Mouse (Mus musculus) cerebellum, adult 2 months (tissue): ENCODE measurements around the gene Dstyk. TPM values are rescaled to one million over a fixed set of nuclear protein-coding genes. Genes with fewer than 3 reads are reported as not detected.
A peak's percentile ranks its signal among the peaks of the same experiment; 100 is the strongest.

Source experiments
- DNase-seq, 2 experiments: peaks; one replicate each; pipeline ENCODE4 v3.0.0; 2021
- H3K27ac ChIP-seq: fragments of 200-500 bp; 2 replicates; pipeline ENCODE4 v1.5.1; 2012; ENCODE audit warnings: low read length, control low read depth, inconsistent platforms; ENCODE audit not compliant: insufficient read depth
- H3K27me3 ChIP-seq: fragments of 200-500 bp; 2 replicates; pipeline ENCODE4 v1.6.1; 2012; ENCODE audit warnings: inconsistent platforms, mild to moderate bottlenecking, low read length, moderate library complexity; ENCODE audit not compliant: control insufficient read depth, insufficient read depth
- H3K4me1 ChIP-seq: fragments of 200-500 bp; 2 replicates; pipeline ENCODE4 v1.6.1; 2011; ENCODE audit warnings: low read length; ENCODE audit not compliant: control insufficient read depth, insufficient read depth
- H3K4me3 ChIP-seq: fragments of 200-500 bp; replicated peaks from 2 replicates; pipeline ENCODE3; 2011; ENCODE audit warnings: mild to moderate bottlenecking, low read depth, low read length, control low read depth; ENCODE audit not compliant: insufficient read depth
- CTCF ChIP-seq: fragments of 200-500 bp; IDR thresholded peaks from 2 replicates; pipeline ENCODE4 v1.5.1; 2011; ENCODE audit warnings: low read depth, mild to moderate bottlenecking, control low read depth, low read length, moderate library complexity, borderline replicate concordance; ENCODE audit not compliant: insufficient read depth
- POLR2A ChIP-seq: fragments of 200-500 bp; IDR thresholded peaks from 2 replicates; pipeline ENCODE4 v1.6.1; 2011; ENCODE audit warnings: low read length, control low read depth, borderline replicate concordance; ENCODE audit not compliant: insufficient read depth
- WGBS: fragments of 180-500 bp; shearing (Covaris S2); methylation state at CpG from one replicate; pipeline ENCODE4 v1.1.7; 2018; 5-methylcytosine and 5-hydroxymethylcytosine counted together
- polyA plus RNA-seq: library from polyadenylated mRNA; depleted of rRNA; stranded (reverse); fragments of >200 nt; gene quantifications from 2 replicates; pipeline ENCODE4 v1.2.3, GENCODE M21; 2012

Dstyk gene
- polyA plus RNA-seq, 1 experiment: 32.6 TPM

- Histone ChIP-seq H3K27ac (peak overlapping the region; percentile 72), H3K27me3 (no peaks in the 10 kb centered on the region), H3K4me1 (peaks cover 62% of the 10 kb centered on the region), H3K4me3 (no peak overlapping the region)
- 14% methylated on average over 8 of the region's 8 CpGs for WGBS
- DNase-seq: peak; percentile 66 to 75
- no peak for TF ChIP-seq POLR2A
- no peak for TF ChIP-seq CTCF
Observed at GRCm38 (mm10) chr1:132384001-132384554, 33.3 kb upstream of the Dstyk start.

DNA sequence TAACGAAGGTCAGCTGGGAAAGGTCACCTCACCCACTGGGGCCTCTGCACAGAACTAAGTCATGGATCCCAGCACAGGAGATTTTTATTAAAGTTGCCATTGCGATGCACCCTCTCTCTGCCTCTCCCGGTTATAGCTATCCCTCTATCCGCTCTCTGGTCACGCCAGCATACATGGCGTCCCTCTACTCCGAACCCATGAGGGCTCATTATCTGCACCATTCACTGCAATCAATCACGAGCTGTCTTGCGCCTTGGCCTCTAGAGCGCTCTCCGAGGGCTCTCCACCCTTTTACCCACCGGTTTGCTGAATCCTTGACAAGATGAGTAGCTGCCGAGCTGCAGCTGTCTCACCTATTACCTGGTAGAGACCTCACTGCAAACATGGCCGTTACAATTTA lies 32.1 kb upstream of the Dstyk start:
- H3K27ac ChIP-seq: peak overlapping the region; percentile 35
- TF ChIP-seq POLR2A: no peak
- no peak for TF ChIP-seq CTCF
- 71% methylated on average over 14 of the region's 14 CpGs for WGBS
- peaks cover 57% of the 10 kb centered on the region for H3K4me1 ChIP-seq
- no peak for DNase-seq
- no peak overlapping the region for H3K4me3 ChIP-seq
- H3K27me3 ChIP-seq: no peaks in the 10 kb centered on the region

GRCm38 (mm10) chr1:132385711-132386110 lies 31.6 kb upstream of the Dstyk start:
- H3K27ac ChIP-seq: peak overlapping the region; percentile 59; the same call in 1 of the 2 replicates
- no peak for DNase-seq
- H3K27me3 ChIP-seq: no peaks in the 10 kb centered on the region
- TF ChIP-seq CTCF (no peak), POLR2A (no peak)
- 21% methylated on average over 4 of the region's 4 CpGs for WGBS
- H3K4me1 ChIP-seq: peaks cover 52% of the 10 kb centered on the region
- H3K4me3 ChIP-seq: no peak overlapping the region

DNA sequence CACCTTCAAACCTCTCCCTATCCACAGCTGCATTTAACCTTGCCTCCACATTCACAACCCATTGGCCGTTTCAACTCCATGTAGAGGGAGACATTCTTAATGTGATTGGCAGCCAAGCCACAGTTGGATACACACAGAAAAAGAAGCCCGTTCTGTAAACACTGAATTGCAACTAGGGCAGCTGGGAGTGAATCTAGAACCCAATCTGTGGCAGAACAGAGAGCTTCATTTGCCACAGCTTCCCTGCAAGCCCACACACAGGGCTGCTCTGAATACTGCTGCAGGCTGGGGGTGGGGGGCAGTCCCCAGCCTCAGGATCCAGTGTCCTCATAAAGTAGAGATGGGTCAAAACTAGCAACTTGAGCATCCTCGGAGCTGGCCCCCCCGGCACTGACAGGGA lies 31.1 kb upstream of the Dstyk start:
- 40% methylated on average over 4 of the region's 4 CpGs for WGBS
- Histone ChIP-seq H3K27ac (peak overlapping the region; percentile 59), H3K27me3 (no peaks in the 10 kb centered on the region), H3K4me3 (no peak overlapping the region), H3K4me1 (peaks cover 47% of the 10 kb centered on the region)
- no peak for TF ChIP-seq POLR2A
- no peak for TF ChIP-seq CTCF
- peak in 1 of 2 experiments; percentile 37 for DNase-seq

GRCm38 (mm10) chr1:132387943-132388342 lies 29.4 kb upstream of the Dstyk start:
- H3K4me3 ChIP-seq: peak overlapping the region; percentile 66
- H3K4me1 ChIP-seq: peaks cover 32% of the 10 kb centered on the region
- TF ChIP-seq POLR2A (peak; percentile 59; the same call in 1 of the 2 replicates), CTCF (no peak)
- 8% methylated on average over 4 of the region's 4 CpGs for WGBS
- peak; percentile 66 to 77 for DNase-seq
- peak overlapping the region; percentile 87; the same call in 1 of the 2 replicates for H3K27ac ChIP-seq
- no peaks in the 10 kb centered on the region for H3K27me3 ChIP-seq

GRCm38 (mm10) chr1:132388813-132389803 lies 28.2 kb upstream of the Dstyk start:
- Histone ChIP-seq H3K27me3 (no peaks in the 10 kb centered on the region), H3K4me3 (peak overlapping the region; percentile 66), H3K4me1 (peaks cover 25% of the 10 kb centered on the region), H3K27ac (peak overlapping the region; percentile 87)
- no peak for TF ChIP-seq POLR2A
- TF ChIP-seq CTCF: no peak
- DNase-seq: peak; percentile 26 to 38
- 7% methylated on average over 8 of the region's 8 CpGs for WGBS

DNA sequence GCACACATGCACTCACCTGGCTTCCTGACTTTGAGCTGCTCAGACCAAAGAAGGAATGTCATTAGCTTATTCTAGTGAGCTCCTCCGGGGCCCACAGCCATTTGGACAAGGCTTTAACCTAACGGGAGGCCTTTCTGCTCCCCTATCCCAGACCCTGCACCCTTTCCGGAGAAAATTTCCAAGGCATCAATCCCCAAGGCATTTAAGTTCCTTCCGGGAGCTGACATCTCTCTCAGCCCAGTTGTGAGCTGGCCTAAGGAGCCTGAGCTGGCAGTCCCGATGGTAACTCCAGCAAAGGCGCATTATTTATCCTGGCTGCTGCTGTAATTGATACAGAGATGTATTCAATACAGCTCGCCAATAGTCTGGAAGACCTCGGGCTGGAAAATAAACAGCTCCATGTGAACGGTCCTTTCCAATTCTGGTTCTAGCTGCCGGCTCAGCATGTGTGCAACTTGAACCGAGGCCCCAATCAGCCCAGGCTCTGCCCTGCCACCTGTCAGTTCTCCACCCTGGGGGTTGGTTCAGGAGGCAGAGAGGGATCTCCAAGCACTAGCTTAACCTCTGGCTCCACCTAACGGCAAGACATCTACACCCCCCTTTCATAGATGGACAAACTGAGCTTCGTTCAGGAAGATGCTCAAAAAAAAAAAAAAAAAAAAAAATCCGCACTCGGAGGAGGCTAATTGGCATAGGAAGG lies 27.3 kb upstream of the Dstyk start:
- peak overlapping the region; percentile 90 for H3K27ac ChIP-seq
- H3K4me3 ChIP-seq: peak overlapping the region; percentile 92
- DNase-seq: peak; percentile 92 to 97
- peaks cover 17% of the 10 kb centered on the region; the same call in 1 of the 2 replicates for H3K4me1 ChIP-seq
- no peaks in the 10 kb centered on the region for H3K27me3 ChIP-seq
- TF ChIP-seq POLR2A (peak; percentile 65; the same call in 1 of the 2 replicates), CTCF (peak; percentile 81)
- 2% methylated on average over 15 of the region's 15 CpGs for WGBS
